Mouse (Mus musculus): ENCODE data around the gene Gm17660.

GRCm38 (mm10) chr5:104035066-104035465 is 42.3 kb downstream of the Gm17660 start:
- TF ChIP-seq CTCF (IDR thresholded peaks at IDR 0.05; ENCODE audit: low read depth) (no peak), EP300 (optimal IDR thresholded peaks at IDR 0.05) (no peak)
